Mouse (Mus musculus) heart, postnatal 14 days (tissue): ENCODE measurements at regions not wholly inside any gene's neighbourhood (a gene's known extent, or its start where the extent isn't known, plus 50 kb on each side); places are given as distances from the start of the nearest gene placed in this dataset.
"Not testable (repeated sequence)": the region's sequence is repeated elsewhere in the genome, so short reads cannot be mapped to it uniquely, and the experiment has no call there.

ENCODE experiments used
- DNase-seq, 2 experiments: peaks; one replicate each; pipeline ENCODE4 v3.0.0; 2021 to 2022
- intact Hi-C: fragments of 180-260 bp; cut with DNase I; formaldehyde crosslinking; loops from one replicate; pipeline ENCODE4 v1.15.1; 2025

DNA sequence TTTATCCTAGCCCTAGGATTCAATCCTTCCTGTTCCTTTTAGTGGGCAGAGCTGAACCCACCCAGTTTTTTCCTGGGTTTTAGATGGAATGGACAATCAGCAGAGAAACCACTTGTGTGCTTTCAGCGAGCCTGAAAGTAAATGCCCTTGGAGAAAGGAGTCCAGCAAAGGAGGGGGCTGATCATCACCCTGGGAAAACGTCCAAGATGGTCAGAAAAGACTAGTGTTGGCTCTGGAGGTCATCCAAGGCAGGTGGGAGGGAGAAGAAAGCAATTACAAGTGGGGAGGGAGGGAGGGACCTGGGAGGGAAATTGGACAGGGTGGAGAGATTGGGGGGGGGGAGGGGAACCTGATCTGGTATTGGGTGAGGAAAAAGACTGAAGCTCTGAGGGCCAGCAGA, 55.6 kb upstream of the Zfp366 start:
- no peak for DNase-seq

DNA sequence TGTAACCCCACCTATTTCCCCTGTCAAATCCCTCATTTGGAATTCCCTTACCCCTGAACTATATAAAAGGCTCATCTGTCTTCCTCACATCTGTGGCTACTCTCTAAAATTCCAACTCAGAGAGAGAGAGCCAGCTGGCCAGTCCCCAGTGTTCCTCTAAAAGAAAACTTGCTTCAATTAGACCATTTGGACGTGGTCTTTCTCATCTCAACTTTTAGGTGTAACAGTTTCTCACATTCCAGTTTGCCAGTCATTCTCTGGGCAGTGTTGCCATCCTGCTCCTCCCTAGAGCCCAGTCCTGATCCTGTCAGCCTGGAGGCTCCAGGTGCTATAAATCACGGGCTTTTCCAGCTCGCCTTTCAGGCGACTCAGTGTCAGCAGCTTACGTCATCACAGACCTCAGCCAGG, 56.3 kb upstream of the Zfp366 start:
- DNase-seq = peak; percentile 35 to 47
- intact Hi-C loops = loop anchor here (2.0 to 10.0 kb wide), 5 partner anchors 17 to 263 kb away; no protein-coding TSS in a partner anchor

More for the DNA sequence above, 55.6 kb upstream of the Zfp366 start:
- intact Hi-C loops = loop anchor here (2.0 to 10.0 kb wide), 5 partner anchors 16 to 264 kb away; no protein-coding TSS in a partner anchor

DNA sequence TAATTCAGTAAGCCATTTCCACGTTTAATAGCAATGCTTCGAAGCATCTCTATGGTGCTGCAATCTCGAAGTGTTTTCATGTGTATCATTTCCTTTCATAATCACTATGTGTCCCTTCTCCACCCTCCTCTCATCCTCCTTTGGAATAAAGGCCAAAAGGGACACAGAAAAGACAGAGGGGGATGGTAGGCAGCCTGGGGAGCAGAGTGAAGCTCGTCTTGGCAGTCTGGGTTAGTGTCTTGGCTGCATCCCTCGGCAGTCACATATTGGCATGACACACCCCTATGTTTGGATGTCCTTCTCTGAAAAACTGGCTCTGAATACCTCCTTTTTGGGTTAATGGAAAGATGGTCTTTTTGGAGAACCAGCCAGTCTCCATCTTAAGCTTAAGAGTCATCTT, 56.9 kb upstream of the Zfp366 start:
- DNase-seq = peak in 1 of 2 experiments; percentile 29
- intact Hi-C loops = loop anchor here (2.0 to 10.0 kb wide), 5 partner anchors 17 to 263 kb away; no protein-coding TSS in a partner anchor

DNA sequence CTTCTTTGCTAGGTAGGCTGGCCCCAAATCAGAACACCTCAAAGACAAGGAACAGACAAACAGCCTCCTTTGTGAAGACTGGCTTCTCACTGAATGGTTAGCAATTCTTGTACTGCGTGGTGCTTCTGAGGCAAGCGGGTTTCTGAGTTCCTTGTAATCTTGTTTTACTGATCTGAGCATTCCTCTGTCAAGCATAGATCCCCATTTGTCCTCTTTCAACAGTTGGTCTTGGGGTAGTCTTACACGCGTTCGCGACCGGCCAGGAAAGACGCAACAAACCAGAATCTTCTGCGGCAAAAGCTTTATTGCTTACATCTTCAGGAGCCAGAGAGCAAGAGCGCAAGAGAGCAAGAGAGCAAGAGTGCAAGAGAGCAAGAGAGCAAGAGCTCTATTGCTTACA, 57.7 kb upstream of the Zfp366 start:
- DNase-seq = not testable (repeated sequence)
- intact Hi-C loops = loop anchor here (5.0 to 10.0 kb wide), 3 partner anchors 40 to 262 kb away; no protein-coding TSS in a partner anchor

DNA sequence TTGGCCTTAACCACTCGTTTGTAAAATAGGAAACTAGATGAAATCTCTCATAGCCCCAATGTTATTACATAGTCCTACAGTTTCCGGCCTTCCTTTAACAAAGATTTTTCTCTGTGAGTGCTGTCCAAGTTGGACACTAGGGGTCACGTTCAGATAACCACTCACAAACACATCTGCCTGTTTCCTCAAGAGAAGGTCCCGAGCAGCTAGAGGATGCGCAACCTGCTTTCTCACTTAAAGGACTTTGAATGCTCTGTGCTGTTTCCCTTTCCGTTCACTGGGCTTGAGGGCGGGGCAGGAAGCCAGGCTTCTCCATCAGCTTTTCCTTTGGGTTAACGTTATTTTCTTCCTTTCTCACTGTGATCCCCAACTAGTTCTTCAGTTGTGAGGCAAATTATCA, 58.1 kb upstream of the Zfp366 start:
- peak in 1 of 2 experiments; percentile 24 for DNase-seq
- intact Hi-C loops = loop anchor here (5.0 to 10.0 kb wide), 3 partner anchors 41 to 262 kb away; no protein-coding TSS in a partner anchor

DNA sequence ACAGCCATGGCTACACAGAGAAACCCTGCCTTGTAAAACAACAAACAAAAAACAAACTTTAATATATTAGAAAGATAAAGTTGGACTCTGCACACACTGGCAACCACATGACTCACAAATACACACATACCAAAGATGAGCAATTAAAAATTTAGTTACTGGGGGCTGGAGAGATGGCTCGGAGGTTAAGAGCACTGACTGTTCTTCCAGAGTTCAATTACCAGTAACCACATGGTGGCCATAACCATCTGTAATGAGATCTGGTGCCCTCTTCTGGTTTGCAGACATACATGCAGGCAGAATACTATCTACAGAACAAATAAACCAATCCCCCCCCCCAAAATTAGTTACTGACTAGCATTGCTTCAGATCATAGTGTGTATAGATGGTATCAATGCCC, 58.7 kb upstream of the Zfp366 start:
- DNase-seq = no peak
- intact Hi-C loops = loop anchor here (5.0 to 10.0 kb wide), 3 partner anchors 41 to 261 kb away; no protein-coding TSS in a partner anchor

DNA sequence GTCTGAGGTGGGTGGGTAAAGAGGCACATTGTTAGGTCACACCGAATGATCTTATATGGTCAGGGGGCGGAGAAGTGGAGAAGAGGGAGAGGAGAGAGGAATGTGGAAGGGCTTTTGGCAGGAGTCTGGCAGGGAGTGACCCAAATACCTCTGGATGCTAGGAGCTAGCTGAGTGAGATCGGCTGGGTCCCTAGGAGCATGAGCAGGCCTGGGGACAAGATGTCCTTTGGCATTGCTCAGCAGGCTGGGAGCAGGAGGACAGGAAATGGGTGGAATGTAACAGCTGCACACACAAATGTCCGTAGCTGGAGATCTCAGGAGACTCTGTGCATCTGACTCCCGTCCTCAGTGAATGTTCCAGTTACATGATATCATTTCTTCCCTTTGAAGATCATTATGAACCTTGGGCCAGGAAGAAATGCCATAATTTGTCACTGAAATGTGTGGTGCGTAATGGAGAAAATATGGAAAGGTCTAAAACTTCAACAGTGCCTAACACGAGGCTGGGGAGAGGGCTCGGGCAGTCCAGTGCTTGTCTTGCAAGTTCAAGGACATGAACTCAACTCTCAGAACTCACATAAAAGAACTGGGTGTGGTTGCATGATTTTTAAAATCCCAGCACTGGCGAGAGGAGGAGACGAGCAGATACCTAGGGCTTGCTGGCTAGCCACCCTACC, 59.6 kb upstream of the Zfp366 start:
- intact Hi-C loops = loop anchor here (5.0 to 10.0 kb wide), 3 partner anchors 42 to 260 kb away; no protein-coding TSS in a partner anchor
- peak; percentile 77 to 78 for DNase-seq

DNA sequence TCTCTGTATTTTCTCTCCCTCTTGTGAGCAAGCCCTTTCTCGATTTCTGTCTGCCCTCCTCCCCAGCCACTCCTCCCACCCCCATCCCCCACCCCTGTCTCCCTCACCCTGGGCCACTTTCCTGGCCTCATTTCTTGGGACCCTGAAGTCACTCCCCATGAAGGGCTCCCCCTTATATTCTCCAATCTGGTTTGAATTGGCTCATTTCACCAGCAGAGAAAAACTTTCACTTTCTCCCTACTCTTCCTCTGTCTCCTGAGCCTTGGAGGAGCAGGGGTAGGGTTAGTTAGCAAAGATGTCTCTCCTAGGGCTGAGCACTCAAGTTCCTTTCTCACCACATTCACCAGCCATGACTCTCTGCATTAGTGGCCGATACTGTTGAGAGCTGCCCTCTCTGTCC, 60.5 kb upstream of the Zfp366 start:
- intact Hi-C loops = loop anchor here (10.0 kb wide), 1 partner anchor 259 kb away; no protein-coding TSS in a partner anchor
- DNase-seq = peak in 1 of 2 experiments; percentile 8

DNA sequence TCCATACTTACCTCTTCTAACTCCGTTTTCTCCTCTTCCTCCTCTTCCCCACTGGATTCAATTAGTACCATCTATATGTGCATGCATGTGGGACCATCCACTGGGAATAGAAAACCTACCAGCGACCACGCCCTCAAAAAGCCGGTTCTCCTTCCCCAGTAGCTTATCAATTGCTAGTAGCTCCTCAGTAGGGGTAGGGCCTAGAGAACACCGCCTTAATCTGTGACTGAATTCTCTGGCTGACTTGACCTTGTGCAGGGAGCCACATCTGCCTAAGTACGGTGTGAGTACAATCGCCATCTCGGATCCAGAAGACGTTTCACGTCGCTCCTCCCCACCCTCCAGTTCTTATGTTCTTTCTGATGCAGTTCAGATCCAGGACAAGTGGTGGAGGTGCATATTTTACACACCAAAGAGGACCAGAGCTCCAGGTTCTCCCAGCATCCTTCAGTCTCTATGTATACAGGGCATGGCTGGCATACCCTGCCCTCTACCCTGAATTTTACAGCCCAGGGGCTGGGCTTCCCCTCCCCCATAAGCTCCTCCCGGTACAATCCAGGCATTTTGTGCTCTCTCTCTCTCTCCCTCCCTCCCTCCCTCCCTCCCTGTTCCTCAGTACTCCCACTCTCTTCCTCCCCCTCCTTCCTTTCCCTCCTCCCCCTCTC, 61.0 kb upstream of the Zfp366 start:
- intact Hi-C loops = loop anchor here (10.0 kb wide), 1 partner anchor 259 kb away; no protein-coding TSS in a partner anchor
- no peak for DNase-seq

DNA sequence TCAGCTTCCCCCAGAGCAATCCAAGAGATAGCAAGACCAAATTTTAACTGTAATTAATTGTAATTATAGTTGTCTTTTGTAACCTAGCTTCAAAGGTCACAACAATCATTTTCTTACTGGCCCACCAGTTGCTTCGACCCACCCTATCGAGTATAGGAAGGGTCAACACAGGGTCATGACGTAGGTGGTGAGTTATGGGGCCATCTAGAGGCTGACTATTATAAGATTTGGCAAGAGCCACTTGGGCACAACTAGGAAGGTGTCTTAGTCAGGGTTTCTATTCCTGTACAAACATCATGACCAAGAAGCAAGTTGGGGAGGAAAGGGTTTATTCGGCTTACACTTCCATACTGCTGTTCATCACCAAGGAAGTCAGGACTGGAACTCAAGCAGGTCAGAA, 62.1 kb upstream of the Zfp366 start:
- intact Hi-C loops = loop anchor here (10.0 kb wide), 1 partner anchor 258 kb away; no protein-coding TSS in a partner anchor
- DNase-seq = not testable (repeated sequence)

DNA sequence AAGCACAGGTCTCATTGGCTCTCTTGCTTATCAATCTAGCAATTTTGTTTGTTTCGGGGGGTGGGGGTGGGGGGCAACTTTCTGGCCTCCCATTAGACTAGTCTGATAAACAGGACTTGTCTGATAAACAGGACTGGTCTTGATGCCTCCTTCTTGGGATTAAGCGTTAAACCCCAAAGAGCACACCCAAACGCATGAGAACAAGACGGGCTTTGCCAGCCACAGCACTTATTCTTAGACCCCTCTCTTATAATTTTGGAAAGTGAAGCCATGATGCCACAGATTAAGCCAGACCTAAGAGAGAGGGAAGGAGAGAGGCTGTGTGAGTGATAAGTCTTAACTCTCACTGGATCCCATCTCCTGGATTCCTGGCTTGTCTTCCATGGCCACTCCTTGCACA, 63.5 kb upstream of the Zfp366 start:
- intact Hi-C loops = loop anchor here (10.0 kb wide), 1 partner anchor 256 kb away; no protein-coding TSS in a partner anchor
- no peak for DNase-seq

DNA sequence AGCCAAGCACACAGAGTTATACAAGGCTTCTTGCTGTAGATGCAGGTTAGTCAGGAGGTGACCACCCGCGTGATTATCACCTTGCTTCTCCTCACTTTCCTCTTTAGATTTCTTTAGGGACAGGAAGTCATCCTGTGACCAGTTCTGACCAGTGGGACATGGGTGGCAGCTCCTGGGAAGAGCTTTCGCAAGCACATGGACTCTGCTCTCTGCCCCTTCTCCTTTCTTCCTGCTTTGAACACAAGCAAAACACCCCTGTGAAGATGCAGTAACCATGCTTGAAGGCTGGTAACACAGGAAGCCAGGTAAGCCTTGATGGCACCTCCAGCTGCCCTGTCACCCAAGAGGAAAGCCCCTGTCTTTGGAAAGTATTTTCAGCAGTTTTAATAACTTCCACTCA, 64.7 kb upstream of the Zfp366 start:
- no peak for DNase-seq
- intact Hi-C loops = loop anchor here (10.0 kb wide), 1 partner anchor 255 kb away; no protein-coding TSS in a partner anchor

DNA sequence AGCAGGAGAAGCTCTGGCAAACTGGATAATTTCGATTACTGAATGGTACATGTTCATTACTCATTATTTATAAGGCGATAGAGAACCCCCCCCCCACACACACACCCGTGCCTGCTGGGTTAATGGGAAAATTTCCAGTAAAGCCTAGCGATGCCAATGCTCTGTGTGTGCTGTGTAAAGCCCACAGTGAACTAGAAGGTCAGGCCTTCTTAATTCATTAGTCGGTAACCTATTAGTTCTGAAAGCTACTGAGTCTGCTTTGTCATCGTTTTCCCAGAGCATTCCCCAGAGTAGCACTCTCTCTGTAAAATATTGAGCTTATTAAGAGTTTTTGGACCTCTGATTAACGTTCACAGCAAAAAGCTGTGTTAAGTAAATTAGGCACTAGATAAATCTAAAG, 65.7 kb upstream of the Zfp366 start:
- intact Hi-C loops = no loop called here
- DNase-seq = no peak

DNA sequence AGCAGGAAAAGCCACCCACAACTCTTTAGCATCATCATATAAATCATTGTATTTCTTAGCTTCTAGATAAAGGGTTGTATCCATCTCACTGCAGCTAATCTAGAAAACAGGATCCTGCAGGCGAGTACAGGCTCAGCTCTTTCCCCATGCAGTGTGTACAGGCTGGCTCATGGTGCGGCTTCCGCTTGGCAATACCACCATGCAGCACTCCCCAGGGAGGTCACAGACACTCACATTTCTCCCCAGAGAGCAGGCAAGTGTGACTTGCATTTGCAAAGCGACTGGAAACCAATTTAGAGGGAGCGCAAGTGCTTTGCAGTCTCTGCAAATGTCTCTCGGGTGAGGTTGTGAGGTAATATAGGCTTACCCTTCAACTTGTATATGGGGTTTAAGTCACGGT, 69.1 kb upstream of the Zfp366 start:
- no peak for DNase-seq
- intact Hi-C loops = no loop called here

DNA sequence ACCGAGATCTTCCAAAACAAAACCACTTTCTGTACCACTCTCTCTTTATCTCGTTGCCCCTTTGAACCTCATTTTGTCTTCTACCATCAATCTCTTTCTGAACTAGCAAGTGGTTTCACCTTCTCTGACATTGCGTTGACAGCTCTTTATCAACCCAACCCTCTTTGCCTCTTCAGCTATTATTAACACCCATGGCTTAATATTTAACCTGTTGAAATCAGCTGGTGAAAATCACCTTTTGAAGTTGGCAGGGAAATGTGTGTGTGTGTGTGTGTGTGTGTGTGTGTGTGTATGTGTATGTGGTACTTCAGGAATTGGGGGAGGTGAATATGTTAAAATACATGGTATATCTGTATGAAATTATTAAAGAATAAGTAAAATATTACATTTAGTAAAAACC, 70.1 kb upstream of the Zfp366 start:
- DNase-seq = no peak
- intact Hi-C loops = no loop called here

DNA sequence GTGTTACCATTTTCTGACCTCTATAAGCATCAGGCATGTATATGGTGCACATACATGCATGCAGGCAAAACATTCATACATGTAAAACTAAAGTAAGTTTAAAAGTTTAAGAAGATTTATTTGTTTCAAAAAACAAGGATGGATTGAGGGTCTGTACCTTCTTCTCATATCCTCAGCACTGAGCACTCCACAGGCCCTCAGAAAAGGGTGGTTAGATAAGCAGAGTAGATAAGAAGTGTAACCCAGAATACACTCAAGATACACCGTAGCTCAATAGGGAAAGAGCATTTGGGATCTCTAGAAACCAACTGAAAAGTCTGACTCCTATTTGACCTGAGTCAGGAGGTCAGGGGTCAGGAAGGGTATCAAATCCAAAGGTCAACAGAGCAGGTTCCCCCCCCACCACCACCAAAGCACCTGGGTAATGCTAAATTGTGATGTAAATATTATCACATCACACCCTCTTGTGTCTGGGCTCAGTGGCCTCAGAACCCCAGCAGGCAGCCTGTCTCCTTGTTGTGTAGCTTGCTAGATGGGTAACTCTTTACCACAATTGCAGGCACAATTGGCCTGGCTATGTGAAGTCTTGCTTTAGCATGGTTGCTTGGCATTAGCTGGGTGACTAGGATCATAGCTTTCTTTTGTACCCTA, 72.8 kb upstream of the Zfp366 start:
- intact Hi-C loops = no loop called here

DNA sequence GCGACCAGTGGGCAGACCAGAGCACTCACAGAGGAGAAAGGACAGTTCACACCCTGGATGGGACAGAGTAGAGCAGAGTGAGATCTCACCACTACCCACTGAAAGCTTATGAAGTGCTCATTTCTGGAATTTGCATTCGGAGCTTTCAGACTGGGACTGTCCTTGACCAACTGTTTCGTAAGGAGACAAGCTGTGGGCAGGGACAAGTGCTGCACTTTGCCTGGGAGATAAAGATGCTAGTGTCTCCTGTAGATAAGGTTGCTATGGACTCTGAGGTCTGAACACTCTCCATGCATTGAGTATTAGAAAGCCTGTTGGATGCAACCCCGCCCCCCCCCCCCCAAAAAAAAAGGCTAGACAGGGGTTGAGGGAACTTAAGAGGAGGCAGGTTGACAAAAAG, 76.6 kb upstream of the Zfp366 start:
- no peak for DNase-seq
- intact Hi-C loops = no loop called here

More for the DNA sequence above, 72.8 kb upstream of the Zfp366 start:
- no peak for DNase-seq

DNA sequence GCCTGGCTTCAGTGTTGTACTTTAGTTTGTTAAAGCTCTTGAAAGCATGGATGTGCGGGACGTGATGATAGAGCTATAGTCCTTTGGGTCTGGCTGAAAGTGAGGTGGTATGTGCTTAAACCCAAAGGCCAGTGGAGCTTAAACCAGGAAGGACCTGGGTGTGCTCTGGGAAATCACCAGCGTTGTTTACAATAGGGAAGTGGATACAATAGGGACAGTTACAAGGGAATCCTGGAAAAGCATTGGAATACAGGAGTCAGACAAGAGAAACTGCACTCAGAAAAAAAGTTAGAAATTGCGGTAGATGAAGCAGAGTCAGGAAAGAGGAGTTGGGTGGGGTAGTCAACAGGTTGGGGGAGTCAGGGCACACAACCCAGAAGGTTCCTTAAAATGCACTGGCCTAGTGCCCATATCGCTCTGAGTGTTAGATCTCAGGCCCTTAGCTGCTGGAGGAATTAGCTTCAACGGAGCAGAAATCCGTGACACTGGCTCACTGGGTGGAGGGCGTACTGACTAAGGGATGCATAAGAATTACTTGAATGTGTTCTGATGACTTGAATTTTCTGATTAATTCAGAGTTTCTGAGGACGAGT, 82.4 kb upstream of the Zfp366 start:
- no peak for DNase-seq
- intact Hi-C loops = no loop called here

DNA sequence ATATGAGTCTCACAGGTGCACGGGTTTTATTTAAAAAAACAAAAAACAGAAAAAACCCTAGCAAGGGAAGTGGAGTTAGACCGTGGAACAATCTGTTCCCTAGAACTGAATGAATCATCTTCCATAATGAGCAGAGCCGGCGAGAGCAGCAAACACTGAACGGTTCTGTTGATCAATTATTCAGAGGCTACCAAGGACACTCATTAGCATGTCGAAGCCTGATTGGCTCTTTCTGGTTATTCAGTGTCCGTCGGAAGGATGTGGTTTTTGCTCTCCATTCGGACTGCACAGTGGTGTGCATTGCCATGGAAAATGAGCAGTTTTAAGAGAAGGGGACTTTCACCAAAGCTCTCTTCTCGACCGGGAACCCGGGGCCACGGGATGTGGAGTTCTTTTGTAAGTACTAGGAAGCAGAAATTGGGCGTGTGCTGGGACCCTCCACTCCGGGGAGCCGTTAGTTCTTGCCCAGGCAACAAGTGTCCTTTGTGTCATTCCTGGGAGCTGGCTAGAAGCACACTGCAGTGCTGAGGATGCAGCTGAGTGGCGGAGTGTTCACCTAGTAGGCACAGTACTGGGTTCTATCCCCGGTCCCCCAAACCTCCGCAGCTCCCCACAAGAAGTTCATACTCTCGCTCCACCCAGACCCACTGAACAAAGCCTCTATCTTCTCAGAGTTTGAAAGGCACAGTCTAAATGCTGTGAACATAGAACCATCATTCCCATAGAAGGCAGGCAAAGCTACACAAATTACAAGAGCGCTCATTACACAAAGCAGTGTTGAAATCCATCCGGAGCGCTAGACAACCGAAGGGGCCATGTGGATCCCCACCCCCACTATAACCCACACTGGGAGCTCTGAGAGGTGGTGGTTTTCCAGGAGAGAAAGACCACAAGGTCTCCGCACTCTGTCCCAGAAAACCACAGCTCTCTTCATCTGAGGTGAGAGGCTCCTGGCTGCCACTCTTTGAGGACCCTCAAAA, 83.9 kb upstream of the Zfp366 start:
- DNase-seq = no peak

More for the DNA sequence above, 83.9 kb upstream of the Zfp366 start:
- intact Hi-C loops = no loop called here
